Mouse (Mus musculus) embryonic facial prominence, embryonic 13.5 days (tissue): Measurements from ENCODE around the gene Pdzd7. TPM values are rescaled to one million over a fixed set of nuclear protein-coding genes. Genes with fewer than 3 reads are reported as not detected.
A peak's percentile ranks its signal among the peaks of the same experiment; 100 is the strongest.

Experiments used
- ATAC-seq: fragments of 200-750 bp; cut with Nextera tagmentation; 2 replicates; pipeline ENCODE4 v1.8.0; 2017; ENCODE audit warnings: low read depth; ENCODE audit not compliant: insufficient number of reproducible peaks, insufficient read depth, low FRiP score, low TSS enrichment
- H3K27ac ChIP-seq: fragments of 300-500 bp; sonication (generic); 2 replicates; pipeline ENCODE4 v1.5.1; 2015; ENCODE audit warnings: moderate library complexity, mild to moderate bottlenecking, inconsistent platforms
- H3K27me3 ChIP-seq: fragments of 300-500 bp; sonication (generic); 2 replicates; pipeline ENCODE4 v1.6.1; 2015; ENCODE audit warnings: mild to moderate bottlenecking, inconsistent platforms
- H3K36me3 ChIP-seq: fragments of 300-500 bp; sonication (generic); 2 replicates; pipeline ENCODE4 v1.6.1; 2015; ENCODE audit warnings: mild to moderate bottlenecking, inconsistent platforms
- H3K4me1 ChIP-seq: fragments of 300-500 bp; sonication (generic); 2 replicates; pipeline ENCODE4 v1.6.1; 2015; ENCODE audit warnings: inconsistent platforms
- H3K4me2 ChIP-seq: fragments of 300-500 bp; sonication (generic); 2 replicates; pipeline ENCODE4 v1.6.1; 2015; ENCODE audit warnings: moderate library complexity, mild to moderate bottlenecking, inconsistent platforms
- H3K4me3 ChIP-seq: fragments of 300-500 bp; sonication (generic); 2 replicates; pipeline ENCODE4 v1.5.1; 2015; ENCODE audit warnings: mild to moderate bottlenecking, inconsistent platforms
- H3K9ac ChIP-seq: fragments of 300-500 bp; sonication (generic); 2 replicates; pipeline ENCODE4 v1.6.1; 2015; ENCODE audit warnings: mild to moderate bottlenecking, inconsistent platforms
- H3K9me3 ChIP-seq: fragments of 300-500 bp; sonication (generic); 2 replicates; pipeline ENCODE4 v1.6.1; 2016; ENCODE audit warnings: inconsistent platforms
- WGBS: fragments of 180-500 bp; shearing (Covaris S2); methylation state at CpG from one replicate; pipeline ENCODE4 v1.1.7; 2015; ENCODE audit warnings: mixed read lengths; 5-methylcytosine and 5-hydroxymethylcytosine counted together
- polyA plus RNA-seq: library from polyadenylated mRNA; unstranded; fragments of >200 nt; fragmentation: Nextera tagmentation; extraction: Ambion mirVana; gene quantifications from 2 replicates; pipeline ENCODE4 v1.2.1, GENCODE M21; 2015

The Pdzd7 gene
- polyA plus RNA-seq, 1 experiment from 2014 or later = 0.51 TPM

- peaks cover 65% of the 10 kb centered on the region for H3K36me3 ChIP-seq
- peak within 1 kb of the TSS; percentile 96 for H3K4me2 ChIP-seq
- peaks cover 28% of the 10 kb centered on the region for H3K4me1 ChIP-seq
- no peak for ATAC-seq
- WGBS = 10% methylated on average over 16 of the region's 16 CpGs
- no peaks in the 10 kb centered on the region for H3K9me3 ChIP-seq
- peak within 1 kb of the TSS; percentile 95 for H3K4me3 ChIP-seq
- H3K27me3 ChIP-seq = no peaks in the 10 kb centered on the region
- H3K27ac ChIP-seq = peak within 1 kb of the TSS; percentile 86
- peak within 1 kb of the TSS; percentile 83 for H3K9ac ChIP-seq
These were observed 40.1 kb downstream of the Pdzd7 start, which contains the start of gene Twnk for GRCm38 (mm10) chr19:45005444-45005843. Twnk (plus strand) TSS chr19:45005663.

- Histone ChIP-seq H3K4me3 (no peak overlapping the region), H3K27ac (no peak overlapping the region), H3K27me3 (no peaks in the 10 kb centered on the region), H3K9me3 (no peaks in the 10 kb centered on the region), H3K4me1 (peaks cover 28% of the 10 kb centered on the region), H3K9ac (peak overlapping the region; percentile 27; the same call in 1 of the 2 replicates), H3K36me3 (peaks cover 65% of the 10 kb centered on the region), H3K4me2 (no peak overlapping the region)
- 85% methylated on average over 7 of the region's 7 CpGs for WGBS
- ATAC-seq = no peak
These were observed 41.6 kb downstream of the Pdzd7 start for GRCm38 (mm10) chr19:45003740-45004516.

DNA sequence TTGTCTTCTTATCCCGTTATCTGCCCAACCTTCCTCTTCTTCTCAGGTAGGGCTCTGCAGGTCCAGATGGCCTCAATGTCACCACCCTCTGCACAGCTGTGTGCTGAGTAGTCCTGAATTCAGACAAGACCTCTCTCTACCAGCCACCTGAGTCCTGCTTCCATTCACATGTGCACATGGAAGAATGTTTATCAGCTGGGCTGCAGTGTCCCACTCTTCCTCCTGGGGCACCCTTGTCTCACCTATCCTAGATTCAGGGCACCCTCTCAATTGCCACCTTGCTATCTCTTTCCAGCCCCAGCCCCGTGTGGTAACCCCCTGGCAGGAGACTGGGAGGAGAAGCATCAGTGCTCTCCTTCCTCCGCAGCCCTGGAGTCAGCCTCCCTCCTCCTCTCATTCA is 43.2 kb downstream of the Pdzd7 start:
- H3K4me1 ChIP-seq = peaks cover 17% of the 10 kb centered on the region
- H3K27ac ChIP-seq = no peak overlapping the region
- no peaks in the 10 kb centered on the region for H3K9me3 ChIP-seq
- H3K4me3 ChIP-seq = no peak overlapping the region
- no peaks in the 10 kb centered on the region for H3K27me3 ChIP-seq
- H3K4me2 ChIP-seq = no peak overlapping the region
- H3K9ac ChIP-seq = no peak overlapping the region
- ATAC-seq = no peak
- WGBS = 78% methylated on average over 3 of the region's 3 CpGs
- H3K36me3 ChIP-seq = peaks cover 72% of the 10 kb centered on the region

DNA sequence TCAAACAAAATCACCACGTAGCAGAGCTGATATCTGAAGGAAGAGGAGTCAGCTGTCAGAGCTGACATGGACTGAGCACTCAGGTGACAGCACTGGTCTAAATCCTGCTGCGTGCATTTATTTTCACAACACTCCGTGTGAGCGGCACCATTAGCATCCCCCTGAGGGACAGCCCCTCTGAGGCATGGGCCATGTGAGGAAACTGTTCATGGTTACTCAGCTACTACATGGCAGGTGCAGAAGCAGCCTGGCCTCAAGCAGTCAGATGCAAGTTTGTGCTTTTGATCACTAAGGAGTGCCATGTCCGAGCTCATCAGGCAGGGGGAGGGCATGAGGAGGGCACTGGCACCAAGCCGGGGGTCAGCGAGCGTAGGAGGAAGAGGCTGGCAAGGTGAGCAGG is 45.9 kb downstream of the Pdzd7 start:
- H3K4me2 ChIP-seq = no peak overlapping the region
- 0 out of 2 replicates have a peak, but pooled peaks cover 2% of the 10 kb centered on the region for H3K4me1 ChIP-seq
- H3K4me3 ChIP-seq = no peak overlapping the region
- H3K27me3 ChIP-seq = no peaks in the 10 kb centered on the region
- H3K27ac ChIP-seq = no peak overlapping the region
- WGBS = 85% methylated on average over 8 of the region's 8 CpGs
- ATAC-seq = no peak
- no peak overlapping the region for H3K9ac ChIP-seq
- H3K9me3 ChIP-seq = no peaks in the 10 kb centered on the region
- H3K36me3 ChIP-seq = peaks cover 80% of the 10 kb centered on the region

DNA sequence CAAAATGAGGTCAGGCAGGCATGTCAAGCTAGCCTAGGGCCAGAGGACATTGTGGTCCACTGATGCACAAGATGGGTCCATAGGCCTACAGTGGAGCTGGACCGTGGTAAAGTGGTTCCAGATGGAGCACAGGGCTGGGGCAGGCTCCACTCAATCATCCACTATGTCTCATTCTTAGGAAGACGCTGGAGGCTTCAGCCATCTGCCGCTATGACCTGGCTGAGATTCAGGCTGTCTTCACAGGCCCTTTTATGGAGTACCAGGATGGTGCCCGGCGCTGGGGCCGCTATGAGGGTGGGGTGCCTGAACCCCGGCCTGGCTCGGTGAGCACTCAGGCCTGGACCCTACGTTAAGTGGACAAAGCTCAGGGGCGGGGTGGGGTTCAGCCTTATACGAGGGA is 47.7 kb downstream of the Pdzd7 start:
- H3K36me3 ChIP-seq = peaks cover 66% of the 10 kb centered on the region
- no peak for ATAC-seq
- H3K9ac ChIP-seq = no peak overlapping the region

GRCm38 (mm10) chr19:44992712-44993111 is 52.8 kb downstream of the Pdzd7 start:
- no peaks in the 10 kb centered on the region for H3K27me3 ChIP-seq
- 60% methylated on average over 7 of the region's 7 CpGs for WGBS
- H3K9me3 ChIP-seq = no peaks in the 10 kb centered on the region
- no peak overlapping the region for H3K27ac ChIP-seq
- peaks cover 25% of the 10 kb centered on the region for H3K36me3 ChIP-seq
- no peak overlapping the region for H3K4me2 ChIP-seq
- ATAC-seq = no peak
- no peak overlapping the region for H3K9ac ChIP-seq
- H3K4me3 ChIP-seq = no peak overlapping the region
- H3K4me1 ChIP-seq = peaks cover 31% of the 10 kb centered on the region

More for the DNA sequence above, 47.7 kb downstream of the Pdzd7 start:
- H3K4me1 ChIP-seq = no peaks in the 10 kb centered on the region
- H3K27ac ChIP-seq = no peak overlapping the region
- no peak overlapping the region for H3K4me3 ChIP-seq
- H3K27me3 ChIP-seq = no peaks in the 10 kb centered on the region
- H3K4me2 ChIP-seq = no peak overlapping the region
- WGBS = 70% methylated on average over 11 of the region's 11 CpGs
- no peaks in the 10 kb centered on the region for H3K9me3 ChIP-seq

DNA sequence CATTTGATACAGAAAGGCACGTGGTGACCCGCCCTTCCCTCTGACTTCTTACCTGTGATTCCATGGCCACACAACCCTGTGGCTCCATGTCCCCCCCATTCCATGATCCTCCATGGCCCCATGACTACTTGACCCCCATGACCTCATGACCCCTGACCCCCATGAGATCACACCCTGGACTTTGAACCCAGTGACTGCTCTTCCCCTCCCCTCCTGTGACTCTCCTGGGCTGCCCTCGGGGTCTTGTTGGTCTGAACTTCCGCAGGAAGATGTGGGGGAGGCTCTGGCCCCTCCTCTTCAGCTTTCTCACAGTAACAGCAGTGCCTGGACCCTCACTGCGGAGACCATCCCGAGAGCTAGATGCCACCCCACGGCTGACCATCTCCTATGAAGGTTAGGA is 53.3 kb downstream of the Pdzd7 start:
- no peaks in the 10 kb centered on the region for H3K9me3 ChIP-seq
- ATAC-seq = no peak
- H3K4me2 ChIP-seq = no peak overlapping the region
- no peak overlapping the region for H3K4me3 ChIP-seq
- no peaks in the 10 kb centered on the region for H3K27me3 ChIP-seq
- WGBS = 34% methylated on average over 7 of the region's 7 CpGs
- no peak overlapping the region for H3K27ac ChIP-seq
- H3K4me1 ChIP-seq = peaks cover 31% of the 10 kb centered on the region
- H3K9ac ChIP-seq = no peak overlapping the region
- peaks cover 21% of the 10 kb centered on the region for H3K36me3 ChIP-seq

DNA sequence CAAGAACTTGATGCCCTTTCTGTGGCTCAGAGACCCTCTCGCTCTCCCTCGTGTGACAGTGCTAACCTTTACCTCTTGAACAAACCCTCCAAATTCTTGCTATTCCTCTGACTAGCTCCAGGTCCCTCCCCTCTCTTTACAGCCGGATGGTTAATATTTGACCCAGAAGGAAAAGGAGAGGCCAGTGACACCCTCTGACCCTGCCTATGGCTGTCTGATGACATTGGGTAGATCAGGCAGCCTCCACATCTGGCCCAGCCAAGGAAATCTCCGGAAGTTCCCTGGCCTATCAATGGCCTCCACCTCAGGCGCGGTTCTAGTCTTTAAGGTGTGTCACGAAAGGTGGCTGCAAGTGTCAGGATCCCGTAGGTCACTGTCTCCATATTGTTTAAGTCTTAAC is 54.5 kb downstream of the Pdzd7 start:
- Histone ChIP-seq H3K9me3 (no peaks in the 10 kb centered on the region), H3K4me3 (no peak overlapping the region), H3K27me3 (no peaks in the 10 kb centered on the region), H3K36me3 (peaks cover 12% of the 10 kb centered on the region), H3K4me2 (no peak overlapping the region), H3K4me1 (peaks cover 31% of the 10 kb centered on the region), H3K27ac (no peak overlapping the region), H3K9ac (0 out of 2 replicates have a peak overlapping the region, but pooled peaks have one; percentile 78)
- no peak for ATAC-seq
- 73% methylated on average over 8 of the region's 8 CpGs for WGBS

DNA sequence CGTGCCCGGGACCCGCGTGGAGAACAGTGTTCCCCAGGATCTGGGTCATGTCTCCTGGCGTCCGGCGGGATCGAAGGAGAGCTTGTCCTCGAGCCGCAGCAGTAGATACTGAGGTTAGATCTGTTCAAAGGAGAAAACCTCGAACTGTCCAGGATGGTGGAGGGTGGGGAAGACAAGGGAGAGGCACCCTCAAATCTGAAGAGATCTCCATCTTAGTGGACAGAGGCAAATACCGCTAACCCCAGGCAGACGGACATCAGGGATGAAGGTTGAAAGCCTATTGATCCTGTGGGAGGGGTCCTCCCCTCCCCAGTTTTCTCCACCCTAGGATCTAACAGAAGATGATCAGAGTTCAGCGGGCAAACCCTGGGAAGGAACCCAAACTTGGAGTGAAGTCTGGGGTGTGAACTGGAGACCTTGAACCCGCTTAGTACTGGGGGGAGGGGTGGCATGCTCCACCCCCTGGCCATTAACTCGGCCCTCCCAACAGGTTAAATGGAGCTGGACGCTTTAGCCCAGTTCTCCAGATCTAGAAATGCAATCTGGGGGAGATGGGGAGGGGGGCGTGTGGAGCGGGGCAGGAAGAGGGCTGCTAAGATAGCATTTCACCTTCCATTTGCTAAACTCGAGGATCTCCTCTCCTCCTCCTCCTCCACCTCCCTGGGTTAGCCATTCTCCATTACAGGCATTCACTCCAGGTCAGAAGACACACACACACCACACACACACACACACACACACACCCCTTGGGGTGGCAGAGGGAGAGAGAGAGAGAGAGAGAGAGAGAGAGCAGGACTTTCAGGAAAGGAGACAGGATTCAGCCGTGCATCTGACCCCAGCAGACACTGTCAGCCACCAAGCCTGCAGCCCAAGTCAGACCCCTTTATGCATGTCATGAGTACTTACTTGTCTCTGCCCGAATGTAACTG is 55.7 kb downstream of the Pdzd7 start:
- Histone ChIP-seq H3K4me1 (peaks cover 31% of the 10 kb centered on the region), H3K27ac (peak overlapping the region; percentile 34), H3K4me3 (peak overlapping the region; percentile 77), H3K27me3 (no peaks in the 10 kb centered on the region), H3K9me3 (no peaks in the 10 kb centered on the region), H3K36me3 (peaks cover 12% of the 10 kb centered on the region; the same call in 1 of the 2 replicates), H3K9ac (peak overlapping the region; percentile 78), H3K4me2 (peak overlapping the region; percentile 89)
- no peak for ATAC-seq
- WGBS = 5% methylated on average over 22 of the region's 22 CpGs

- ATAC-seq = peak; percentile 76
- under 1% methylated on average over 47 of the region's 58 CpGs for WGBS
These were observed 56.5 kb downstream of the Pdzd7 start, which contains the start of gene Sema4g for GRCm38 (mm10) chr19:44988831-44989566. Sema4g (plus strand) TSS chr19:44989101.

DNA sequence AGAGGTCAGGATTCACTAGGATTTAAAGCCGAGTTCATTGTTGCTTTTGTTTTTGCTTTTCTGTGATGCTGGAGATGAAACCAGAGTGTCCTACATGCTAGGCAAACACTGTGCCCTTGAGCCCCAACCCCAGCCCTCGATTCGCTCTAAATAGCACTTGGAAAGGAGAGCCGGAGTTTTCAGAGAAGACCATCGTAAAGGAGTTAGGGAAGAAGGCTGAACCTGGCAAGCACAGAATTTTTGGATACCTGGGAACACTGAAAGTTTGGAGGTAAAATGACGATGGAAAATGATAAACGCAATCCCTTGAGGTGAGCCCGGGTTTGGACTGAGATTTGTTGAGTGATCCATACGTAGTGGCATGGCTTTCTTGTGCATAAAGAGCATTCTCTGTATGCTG is 57.2 kb downstream of the Pdzd7 start:
- peak overlapping the region; percentile 78 for H3K9ac ChIP-seq
- no peaks in the 10 kb centered on the region for H3K27me3 ChIP-seq
- H3K4me1 ChIP-seq = peaks cover 31% of the 10 kb centered on the region
- peaks cover 14% of the 10 kb centered on the region; the same call in 1 of the 2 replicates for H3K36me3 ChIP-seq
- no peaks in the 10 kb centered on the region for H3K9me3 ChIP-seq
- no peak for ATAC-seq
- peak overlapping the region; percentile 77 for H3K4me3 ChIP-seq
- H3K27ac ChIP-seq = peak overlapping the region; percentile 34
- WGBS = 24% methylated on average over 9 of the region's 9 CpGs
- peak overlapping the region; percentile 89 for H3K4me2 ChIP-seq

More at GRCm38 (mm10) chr19:44988831-44989566, 56.5 kb downstream of the Pdzd7 start, which contains the start of gene Sema4g:
- no peaks in the 10 kb centered on the region for H3K9me3 ChIP-seq
- H3K9ac ChIP-seq = peak within 1 kb of the TSS; percentile 78
- peaks cover 12% of the 10 kb centered on the region; the same call in 1 of the 2 replicates for H3K36me3 ChIP-seq
- H3K4me3 ChIP-seq = peak within 1 kb of the TSS; percentile 77
- peaks cover 31% of the 10 kb centered on the region for H3K4me1 ChIP-seq
- peak within 1 kb of the TSS; percentile 89 for H3K4me2 ChIP-seq
- H3K27ac ChIP-seq = peak within 1 kb of the TSS; percentile 34
- no peaks in the 10 kb centered on the region for H3K27me3 ChIP-seq
